Mouse (Mus musculus): ENCODE data around the gene Fasn. TPM values are rescaled to one million over a fixed set of nuclear protein-coding genes. Genes with fewer than 3 reads are reported as not detected.

The Fasn gene
- polyA plus RNA-seq, 1 experiment, result 219 TPM

- TF ChIP-seq CTCF (IDR thresholded peaks at IDR 0.05; ENCODE audit: extremely low read depth, insufficient read depth, low read length) (no peak), POLR2A (IDR thresholded peaks at IDR 0.05; ENCODE audit: extremely low read depth, insufficient read depth, low read length) (no peak)
- Histone ChIP-seq H3K4me3 (ENCODE audit: insufficient read depth, low read length) (no peak overlapping the region), H3K27ac (ENCODE audit: insufficient read depth, low read length) (no peak overlapping the region), H3K4me1 (ENCODE audit: control insufficient read depth, insufficient read depth, low read length) (no peaks in the 10 kb centered on the region)
Measured at GRCm38 (mm10) chr11:120821076-120821922, 3.0 kb downstream of the Fasn start.

GRCm38 (mm10) chr11:120820546-120820945 lies 3.8 kb downstream of the Fasn start:
- TF ChIP-seq POLR2A (IDR thresholded peaks at IDR 0.05; ENCODE audit: extremely low read depth, insufficient read depth, low read length) (no peak), CTCF (IDR thresholded peaks at IDR 0.05; ENCODE audit: extremely low read depth, insufficient read depth, low read length) (no peak)
- Histone ChIP-seq H3K27ac (ENCODE audit: insufficient read depth, low read length) (no peak overlapping the region), H3K4me1 (ENCODE audit: control insufficient read depth, insufficient read depth, low read length) (no peaks in the 10 kb centered on the region), H3K4me3 (ENCODE audit: insufficient read depth, low read length) (no peak overlapping the region)

GRCm38 (mm10) chr11:120819556-120819955 lies 4.8 kb downstream of the Fasn start:
- no peak for TF ChIP-seq POLR2A (IDR thresholded peaks at IDR 0.05; ENCODE audit: extremely low read depth, insufficient read depth, low read length)
- no peak for TF ChIP-seq CTCF (IDR thresholded peaks at IDR 0.05; ENCODE audit: extremely low read depth, insufficient read depth, low read length)
- Histone ChIP-seq H3K4me3 (ENCODE audit: insufficient read depth, low read length) (no peak overlapping the region), H3K4me1 (ENCODE audit: control insufficient read depth, insufficient read depth, low read length) (no peaks in the 10 kb centered on the region), H3K27ac (ENCODE audit: insufficient read depth, low read length) (no peak overlapping the region)

- H3K4me1 ChIP-seq (ENCODE audit: control insufficient read depth, insufficient read depth, low read length), result no peaks in the 10 kb centered on the region
- no peak overlapping the region for H3K27ac ChIP-seq (ENCODE audit: insufficient read depth, low read length)
- no peak overlapping the region for H3K4me3 ChIP-seq (ENCODE audit: insufficient read depth, low read length)
- no peak for TF ChIP-seq CTCF (IDR thresholded peaks at IDR 0.05; ENCODE audit: extremely low read depth, insufficient read depth, low read length)
- no peak for TF ChIP-seq POLR2A (IDR thresholded peaks at IDR 0.05; ENCODE audit: extremely low read depth, insufficient read depth, low read length)
Measured at GRCm38 (mm10) chr11:120818251-120818650, 6.1 kb downstream of the Fasn start.

GRCm38 (mm10) chr11:120817358-120817757 lies 7.0 kb downstream of the Fasn start:
- Histone ChIP-seq H3K4me3 (ENCODE audit: insufficient read depth, low read length) (no peak overlapping the region), H3K4me1 (ENCODE audit: control insufficient read depth, insufficient read depth, low read length) (no peaks in the 10 kb centered on the region), H3K27ac (ENCODE audit: insufficient read depth, low read length) (no peak overlapping the region)
- TF ChIP-seq CTCF (IDR thresholded peaks at IDR 0.05; ENCODE audit: extremely low read depth, insufficient read depth, low read length), result no peak
- no peak for TF ChIP-seq POLR2A (IDR thresholded peaks at IDR 0.05; ENCODE audit: extremely low read depth, insufficient read depth, low read length)

- TF ChIP-seq CTCF (IDR thresholded peaks at IDR 0.05; ENCODE audit: extremely low read depth, insufficient read depth, low read length) (no peak), POLR2A (IDR thresholded peaks at IDR 0.05; ENCODE audit: extremely low read depth, insufficient read depth, low read length) (no peak)
- Histone ChIP-seq H3K27ac (ENCODE audit: insufficient read depth, low read length) (no peak overlapping the region), H3K4me1 (ENCODE audit: control insufficient read depth, insufficient read depth, low read length) (no peaks in the 10 kb centered on the region), H3K4me3 (ENCODE audit: insufficient read depth, low read length) (no peak overlapping the region)
Measured at GRCm38 (mm10) chr11:120812068-120812467, 12.3 kb downstream of the Fasn start.

GRCm38 (mm10) chr11:120808010-120808409 lies 16.3 kb downstream of the Fasn start:
- Histone ChIP-seq H3K27ac (ENCODE audit: insufficient read depth, low read length) (no peak overlapping the region), H3K4me3 (ENCODE audit: insufficient read depth, low read length) (no peak overlapping the region), H3K4me1 (ENCODE audit: control insufficient read depth, insufficient read depth, low read length) (no peaks in the 10 kb centered on the region)
- TF ChIP-seq POLR2A (IDR thresholded peaks at IDR 0.05; ENCODE audit: extremely low read depth, insufficient read depth, low read length), result no peak
- TF ChIP-seq CTCF (IDR thresholded peaks at IDR 0.05; ENCODE audit: extremely low read depth, insufficient read depth, low read length), result no peak

GRCm38 (mm10) chr11:120805375-120806298 lies 18.7 kb downstream of the Fasn start:
- no peak overlapping the region for H3K27ac ChIP-seq (ENCODE audit: insufficient read depth, low read length)
- no peak for TF ChIP-seq CTCF (IDR thresholded peaks at IDR 0.05; ENCODE audit: extremely low read depth, insufficient read depth, low read length)
- TF ChIP-seq POLR2A (IDR thresholded peaks at IDR 0.05; ENCODE audit: extremely low read depth, insufficient read depth, low read length), result no peak
- H3K4me3 ChIP-seq (ENCODE audit: insufficient read depth, low read length), result no peak overlapping the region
- H3K4me1 ChIP-seq (ENCODE audit: control insufficient read depth, insufficient read depth, low read length), result no peaks in the 10 kb centered on the region

GRCm38 (mm10) chr11:120804769-120805168 lies 19.6 kb downstream of the Fasn start:
- no peak overlapping the region for H3K27ac ChIP-seq (ENCODE audit: insufficient read depth, low read length)
- no peak overlapping the region for H3K4me3 ChIP-seq (ENCODE audit: insufficient read depth, low read length)
- TF ChIP-seq POLR2A (IDR thresholded peaks at IDR 0.05; ENCODE audit: extremely low read depth, insufficient read depth, low read length) (no peak), CTCF (IDR thresholded peaks at IDR 0.05; ENCODE audit: extremely low read depth, insufficient read depth, low read length) (no peak)
- no peaks in the 10 kb centered on the region for H3K4me1 ChIP-seq (ENCODE audit: control insufficient read depth, insufficient read depth, low read length)

Data from cortical plate, adult 2 months (tissue).